9 mouse cellular contexts compared by ENCODE assay signal in genomic region chr8:84042948-84043342, GRCm38 (mm10). TPM values are rescaled to one million over a fixed set of nuclear protein-coding genes. Genes with fewer than 3 reads are reported as not detected.
A peak's percentile ranks its signal among the peaks of the same experiment; 100 is the strongest.
DNase-seq lines count a peak whose midpoint lies in the region; ATAC-seq lines count a peak whose summit lies in the region.
"Had no signal": no experiment of that assay in that cellular context is flagged by ENCODE, and none has a peak within 500 bp of the region (broad histone marks: within the 10 kb centered on the region; RNA-seq: fewer than 3 reads in every experiment).

No protein-coding gene starts in this region.

- H3K4me1 ChIP-seq in midbrain, embryonic 10.5 days, result peaks cover 26% of the 10 kb centered on the region
- H3K4me1 ChIP-seq in midbrain, embryonic 16.5 days (ENCODE audit: control insufficient read depth, insufficient read depth, low read length), result peaks cover 6% of the 10 kb centered on the region; the same call in 1 of the 2 replicates
- H3K4me1 ChIP-seq in limb, embryonic 11.5 days (ENCODE audit: control insufficient read depth, insufficient read depth, low read length), result peaks cover 7% of the 10 kb centered on the region; the same call in 1 of the 2 replicates
- peaks cover 14% of the 10 kb centered on the region for H3K4me1 ChIP-seq in stomach, embryonic 15.5 days

- no peak overlapping the region for H3K9ac ChIP-seq in midbrain, embryonic 16.5 days (ENCODE audit: low read depth, low read length)
- H3K9ac ChIP-seq in limb, embryonic 11.5 days (ENCODE audit: low read length), result no peak overlapping the region
- H3K9ac ChIP-seq in stomach, embryonic 15.5 days, result no peak overlapping the region

- no peaks in the 10 kb centered on the region for H3K36me3 ChIP-seq in midbrain, embryonic 10.5 days
- H3K36me3 ChIP-seq in midbrain, embryonic 16.5 days (ENCODE audit: control insufficient read depth, insufficient read depth, low read length), result no peaks in the 10 kb centered on the region
- no peaks in the 10 kb centered on the region; the same call in 1 of the 2 replicates for H3K36me3 ChIP-seq in limb, embryonic 11.5 days (ENCODE audit: control insufficient read depth, insufficient read depth, low read length)
- H3K36me3 ChIP-seq in stomach, embryonic 15.5 days, result no peaks in the 10 kb centered on the region

- H3K9me3 ChIP-seq in midbrain, embryonic 10.5 days (replicated peaks), result no peaks in the 10 kb centered on the region
- no peaks in the 10 kb centered on the region for H3K9me3 ChIP-seq in midbrain, embryonic 16.5 days (replicated peaks; ENCODE audit: control insufficient read depth, low read length, poor library complexity, severe bottlenecking)
- H3K9me3 ChIP-seq in limb, embryonic 11.5 days (ENCODE audit: control insufficient read depth, low read length), result no peaks in the 10 kb centered on the region
- no peaks in the 10 kb centered on the region for H3K9me3 ChIP-seq in stomach, embryonic 15.5 days

- H3K4me3 ChIP-seq in midbrain, embryonic 10.5 days, result peak overlapping the region; percentile 54
- no peak overlapping the region for H3K4me3 ChIP-seq in midbrain, embryonic 16.5 days (ENCODE audit: low read depth, low read length)
- H3K4me3 ChIP-seq in limb, embryonic 11.5 days (ENCODE audit: low read depth, low read length), result no peak overlapping the region; the same call in 1 of the 2 replicates
- H3K4me3 ChIP-seq in stomach, embryonic 15.5 days (replicated peaks), result peak overlapping the region; percentile 35
- H3K4me3 ChIP-seq: myocyte had no signal

- DNase-seq in midbrain, embryonic 10.5 days (ENCODE audit: low spot score), result no peak
- peak; percentile 44 for DNase-seq in heart, adult 8-10 months (ENCODE audit: low spot score)
- peak; percentile 29 for DNase-seq in limb, embryonic 11.5 days (ENCODE audit: low spot score)
- DNase-seq in layer of hippocampus, postnatal 36 days, result no peak
- DNase-seq in thymus, adult 18-20 months, result no peak
- DNase-seq: gastrocnemius, postnatal 10 days had no signal

- WGBS in midbrain, embryonic 10.5 days, result 33% methylated on average over 12 of the region's 12 CpGs
- WGBS in midbrain, embryonic 16.5 days, result 35% methylated on average over 12 of the region's 12 CpGs
- WGBS in limb, embryonic 11.5 days, result 31% methylated on average over 12 of the region's 12 CpGs
- WGBS in stomach, embryonic 15.5 days, result 26% methylated on average over 12 of the region's 12 CpGs

- no peak overlapping the region for H3K27ac ChIP-seq in midbrain, embryonic 10.5 days (replicated peaks)
- H3K27ac ChIP-seq in midbrain, embryonic 16.5 days (ENCODE audit: low read length), result no peak overlapping the region
- H3K27ac ChIP-seq in limb, embryonic 11.5 days (replicated peaks; ENCODE audit: low read depth, low read length), result no peak overlapping the region
- H3K27ac ChIP-seq in stomach, embryonic 15.5 days, result no peak overlapping the region

- H3K27me3 ChIP-seq in midbrain, embryonic 10.5 days (ENCODE audit: low read depth, poor library complexity, severe bottlenecking), result peaks cover 89% of the 10 kb centered on the region
- peaks cover 42% of the 10 kb centered on the region for H3K27me3 ChIP-seq in midbrain, embryonic 16.5 days (ENCODE audit: control insufficient read depth, insufficient read depth, low read depth, low read length)
- H3K27me3 ChIP-seq in limb, embryonic 11.5 days (ENCODE audit: control insufficient read depth, insufficient read depth, low read length), result peaks cover 45% of the 10 kb centered on the region
- H3K27me3 ChIP-seq in stomach, embryonic 15.5 days (replicated peaks), result peaks cover 46% of the 10 kb centered on the region

- no peak for ATAC-seq in midbrain, embryonic 16.5 days
- ATAC-seq in limb, embryonic 11.5 days (ENCODE audit: insufficient number of reproducible peaks, low FRiP score, low TSS enrichment, low read depth), result no peak
- no peak for ATAC-seq in stomach, embryonic 15.5 days (ENCODE audit: insufficient read depth, low FRiP score, low read depth)

- no peak overlapping the region for H3K4me2 ChIP-seq in midbrain, embryonic 16.5 days (ENCODE audit: low read length)
- peak overlapping the region; percentile 74; the same call in 1 of the 2 replicates for H3K4me2 ChIP-seq in limb, embryonic 11.5 days (ENCODE audit: low read depth, severe bottlenecking)
- peak overlapping the region; percentile 65 for H3K4me2 ChIP-seq in stomach, embryonic 15.5 days

RNA-seq across cellular contexts. Expression of gene Il27ra, which starts 0.6 kb away (rescaled TPM):
- polyA plus RNA-seq in midbrain, embryonic 10.5 days (2016; fragmentation: Nextera tagmentation; extraction: Ambion mirVana), result 0.17 and 0.21 TPM in 2 replicates
- polyA plus RNA-seq in midbrain, embryonic 16.5 days (2015; fragmentation: Nextera tagmentation; extraction: Ambion mirVana), result 0.26 and 0.47 TPM in 2 replicates
- total RNA-seq in heart, adult 8-10 months (2022), result 1 to 10 TPM; 2.7 to 4.5 (median 3.1) TPM
- 0.20 and 0.27 TPM in 2 replicates for polyA plus RNA-seq in limb, embryonic 11.5 days (2014; fragmentation: Nextera tagmentation; extraction: Ambion mirVana)
- polyA plus RNA-seq in stomach, embryonic 15.5 days (2015; fragmentation: Nextera tagmentation; extraction: Ambion mirVana), result 1.1 and 1.7 TPM in 2 replicates
- 1 to 10 TPM; 2.3 to 2.9 TPM for total RNA-seq in layer of hippocampus, postnatal 36 days (2021)

RNA-seq across cellular contexts. Expression of gene Rln3, which starts 1.9 kb away (rescaled TPM):
- 0.20 TPM in 1 of 2 replicates, not detected in the other for polyA plus RNA-seq in midbrain, embryonic 10.5 days (2016; fragmentation: Nextera tagmentation; extraction: Ambion mirVana)
- polyA plus RNA-seq in midbrain, embryonic 16.5 days (2015; fragmentation: Nextera tagmentation; extraction: Ambion mirVana), result 0.72 and 1.9 TPM in 2 replicates
- total RNA-seq in heart, adult 8-10 months (2022), result not detected
- polyA plus RNA-seq in limb, embryonic 11.5 days (2014; fragmentation: Nextera tagmentation; extraction: Ambion mirVana), result not detected in 2 replicates
- not detected in 2 replicates for polyA plus RNA-seq in stomach, embryonic 15.5 days (2015; fragmentation: Nextera tagmentation; extraction: Ambion mirVana)
- not detected for total RNA-seq in layer of hippocampus, postnatal 36 days (2021)
- total RNA-seq: gastrocnemius, postnatal 10 days had no signal
- polyA plus RNA-seq: myocyte had no signal

RNA-seq across cellular contexts. Expression of gene Palm3, which starts 21.7 kb away (rescaled TPM):
- polyA plus RNA-seq in midbrain, embryonic 10.5 days (2016; fragmentation: Nextera tagmentation; extraction: Ambion mirVana), result 7.9 and 8.0 TPM in 2 replicates
- 2.8 and 4.7 TPM in 2 replicates for polyA plus RNA-seq in midbrain, embryonic 16.5 days (2015; fragmentation: Nextera tagmentation; extraction: Ambion mirVana)
- total RNA-seq in heart, adult 8-10 months (2022), result under 1 TPM; 0.11 to 0.41 (median 0.23) TPM
- polyA plus RNA-seq in limb, embryonic 11.5 days (2014; fragmentation: Nextera tagmentation; extraction: Ambion mirVana), result 1.1 and 2.1 TPM in 2 replicates
- 6.6 and 6.7 TPM in 2 replicates for polyA plus RNA-seq in stomach, embryonic 15.5 days (2015; fragmentation: Nextera tagmentation; extraction: Ambion mirVana)
- total RNA-seq in layer of hippocampus, postnatal 36 days (2021), result 1 to 10 TPM; 2.9 to 4.1 TPM

RNA-seq across cellular contexts. Expression of gene Gm10643, which starts 22.0 kb away (rescaled TPM):
- 0.69 and 1.6 TPM in 2 replicates for polyA plus RNA-seq in midbrain, embryonic 10.5 days (2016; fragmentation: Nextera tagmentation; extraction: Ambion mirVana)
- 1.2 and 1.5 TPM in 2 replicates for polyA plus RNA-seq in midbrain, embryonic 16.5 days (2015; fragmentation: Nextera tagmentation; extraction: Ambion mirVana)
- total RNA-seq in heart, adult 8-10 months (2022), result 1 to 10 TPM; 4.6 to 7.5 (median 5.4) TPM
- 1.2 and 1.3 TPM in 2 replicates for polyA plus RNA-seq in limb, embryonic 11.5 days (2014; fragmentation: Nextera tagmentation; extraction: Ambion mirVana)
- 1.1 and 1.3 TPM in 2 replicates for polyA plus RNA-seq in stomach, embryonic 15.5 days (2015; fragmentation: Nextera tagmentation; extraction: Ambion mirVana)
- total RNA-seq in layer of hippocampus, postnatal 36 days (2021), result 1 to 10 TPM; 4.2 to 4.4 TPM

RNA-seq across cellular contexts. Expression of gene Rfx1, which starts 23.7 kb away (rescaled TPM):
- polyA plus RNA-seq in midbrain, embryonic 10.5 days (2016; fragmentation: Nextera tagmentation; extraction: Ambion mirVana), result 7.7 and 8.6 TPM in 2 replicates
- 11.3 and 11.7 TPM in 2 replicates for polyA plus RNA-seq in midbrain, embryonic 16.5 days (2015; fragmentation: Nextera tagmentation; extraction: Ambion mirVana)
- total RNA-seq in heart, adult 8-10 months (2022), result 10 to 100 TPM in 1 of 4 experiments, 1 to 10 TPM in 3; 6.7 to 10.0 (median 9.2) TPM
- 11.9 and 12.9 TPM in 2 replicates for polyA plus RNA-seq in limb, embryonic 11.5 days (2014; fragmentation: Nextera tagmentation; extraction: Ambion mirVana)
- 8.0 and 8.8 TPM in 2 replicates for polyA plus RNA-seq in stomach, embryonic 15.5 days (2015; fragmentation: Nextera tagmentation; extraction: Ambion mirVana)
- total RNA-seq in layer of hippocampus, postnatal 36 days (2021), result 10 to 100 TPM; 24.0 to 30.9 TPM

Comparison
In these comparisons a context has a peak if more than half of its experiments do, and no peak if none do; other contexts are left out.
1. H3K4me3 ChIP-seq: peak in midbrain, embryonic 10.5 days (single experiment) and stomach, embryonic 15.5 days (single experiment); none in midbrain, embryonic 16.5 days (single experiment) and limb, embryonic 11.5 days (single experiment).
2. DNase-seq: peak in heart, adult 8-10 months (single experiment) and limb, embryonic 11.5 days (single experiment); none in midbrain, embryonic 10.5 days (single experiment), layer of hippocampus, postnatal 36 days (0 of 2) and thymus, adult 18-20 months (0 of 2).